Mouse (Mus musculus) limb, embryonic 11.5 days (tissue): Measurements from ENCODE around the gene Capn1. TPM values are rescaled to one million over a fixed set of nuclear protein-coding genes. Genes with fewer than 3 reads are reported as not detected.

Source experiments
- ATAC-seq: fragments of 200-750 bp; cut with Nextera tagmentation; 2 replicates; pipeline ENCODE4 v1.8.0; 2017; ENCODE audit warnings: low read depth; ENCODE audit not compliant: insufficient number of reproducible peaks, low FRiP score, low TSS enrichment
- DNase-seq: peaks from one replicate; pipeline ENCODE4 v3.0.0-alpha.2; 2015; ENCODE audit warnings: low spot score
- H3K27ac ChIP-seq: fragments of 300-500 bp; sonication (generic); replicated peaks from 2 replicates; pipeline ENCODE4 v1.5.1; 2014; ENCODE audit warnings: low read depth, mild to moderate bottlenecking, low read length
- H3K27me3 ChIP-seq: fragments of 300-500 bp; sonication (generic); 2 replicates; pipeline ENCODE4 v1.6.1; 2014; ENCODE audit warnings: mild to moderate bottlenecking, low read length, mixed read lengths; ENCODE audit not compliant: control insufficient read depth, insufficient read depth
- H3K36me3 ChIP-seq: fragments of 300-500 bp; sonication (generic); 2 replicates; pipeline ENCODE4 v1.6.1; 2014; ENCODE audit warnings: mild to moderate bottlenecking, low read length, moderate library complexity, mixed read lengths; ENCODE audit not compliant: control insufficient read depth, insufficient read depth
- H3K4me1 ChIP-seq: fragments of 300-500 bp; sonication (generic); 2 replicates; pipeline ENCODE4 v1.6.1; 2014; ENCODE audit warnings: low read length, mixed read lengths; ENCODE audit not compliant: control insufficient read depth, insufficient read depth
- H3K4me2 ChIP-seq: fragments of 300-500 bp; sonication (generic); 2 replicates; pipeline ENCODE4 v1.6.1; 2014; ENCODE audit warnings: low read depth, mild to moderate bottlenecking, moderate library complexity; ENCODE audit not compliant: severe bottlenecking
- H3K4me3 ChIP-seq: fragments of 300-500 bp; sonication (generic); 2 replicates; pipeline ENCODE4 v1.5.1; 2014; ENCODE audit warnings: low read depth, low read length
- H3K9ac ChIP-seq: fragments of 300-500 bp; sonication (generic); 2 replicates; pipeline ENCODE4 v1.6.1; 2014; ENCODE audit warnings: mild to moderate bottlenecking, low read length
- H3K9me3 ChIP-seq: fragments of 300-500 bp; sonication (generic); 2 replicates; pipeline ENCODE4 v1.6.1; 2016; ENCODE audit warnings: low read length; ENCODE audit not compliant: control insufficient read depth
- WGBS: fragments of 180-500 bp; shearing (Covaris S2); extraction: QIAGEN DNeasy Blood & Tissue Kit; methylation state at CpG from one replicate; pipeline ENCODE4 v1.1.7; 2014; 5-methylcytosine and 5-hydroxymethylcytosine counted together
- polyA plus RNA-seq: library from polyadenylated mRNA; unstranded; fragments of >200 nt; fragmentation: Nextera tagmentation; extraction: Ambion mirVana; gene quantifications from 2 replicates; pipeline ENCODE4 v1.2.1, GENCODE M21; 2014

The Capn1 gene
- polyA plus RNA-seq, 1 experiment from 2014 or later: 3.6 TPM

DNA sequence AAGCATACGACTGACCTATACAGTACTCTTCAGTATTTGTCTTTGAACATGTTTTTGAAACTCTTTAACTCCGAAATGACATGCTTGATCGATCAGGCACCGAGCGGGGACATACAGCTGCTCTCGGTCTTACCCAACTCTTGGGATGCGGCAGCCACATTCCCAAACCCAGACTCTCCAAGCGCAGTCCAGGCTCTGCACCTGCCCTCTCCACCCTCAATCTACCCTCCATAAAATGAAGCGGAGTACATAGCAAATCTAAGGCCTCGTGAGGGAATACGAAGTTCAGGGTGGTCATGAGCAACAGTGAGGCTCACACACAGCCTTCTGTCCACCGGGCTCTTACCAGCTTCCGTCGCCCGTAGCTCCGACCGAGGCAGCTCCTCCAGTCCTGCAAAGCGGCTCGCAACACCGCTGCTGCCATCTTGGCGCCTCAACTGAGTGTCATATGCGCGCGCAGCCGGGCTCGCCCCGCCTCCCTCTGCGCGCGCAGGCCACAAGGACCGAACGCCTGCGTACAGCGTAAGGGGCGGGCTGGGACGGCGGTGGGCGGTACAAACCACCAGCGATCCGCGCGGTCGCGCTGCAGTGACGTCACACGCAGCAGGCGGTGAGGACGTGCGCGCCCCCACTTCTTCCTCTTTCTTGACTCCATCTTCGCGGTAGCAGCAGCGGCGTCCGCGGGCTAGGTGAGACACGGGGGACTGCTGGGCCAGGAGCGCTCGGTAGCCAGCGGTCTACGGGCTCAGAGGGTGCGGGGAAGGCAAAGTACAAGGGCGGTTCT is 41.8 kb upstream of the Capn1 start, which contains the start of the genes Mrpl49 and Fau:
Mrpl49 (minus strand) TSS at position 473 of the 784 bp plus-strand sequence.
Fau (plus strand) TSS at position 532 of the 784 bp plus-strand sequence.
- H3K4me3 ChIP-seq: peak within 1 kb of the TSS; percentile 83

DNA sequence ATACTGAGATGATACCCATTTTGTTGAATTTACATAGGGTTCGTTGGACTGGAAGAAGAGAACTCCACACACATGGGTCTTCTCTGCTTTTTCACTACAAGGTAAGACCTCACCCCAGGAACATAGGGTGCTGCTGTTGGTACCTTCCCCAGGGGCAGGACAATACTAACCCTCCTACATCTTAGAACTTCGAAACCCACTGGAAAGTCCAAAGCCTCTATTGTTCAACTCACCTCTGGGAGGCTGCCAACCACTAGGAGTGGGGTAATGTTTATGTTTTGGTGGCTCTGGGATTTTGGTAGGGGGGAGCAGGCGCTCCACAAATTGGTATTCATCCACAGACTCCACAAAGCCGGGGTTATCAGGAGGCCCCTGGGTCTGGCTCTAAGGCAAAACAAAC is 41.0 kb upstream of the Capn1 start:
- peak overlapping the region; percentile 80 for H3K4me2 ChIP-seq
- DNase-seq (no peak), ATAC-seq (no peak)
- H3K27me3 ChIP-seq: no peaks in the 10 kb centered on the region
- H3K9me3 ChIP-seq: no peaks in the 10 kb centered on the region
- 69% methylated on average over 4 of the region's 4 CpGs for WGBS
- peak overlapping the region; percentile 83 for H3K4me3 ChIP-seq
- peaks cover 11% of the 10 kb centered on the region; the same call in 1 of the 2 replicates for H3K36me3 ChIP-seq
- H3K4me1 ChIP-seq: peaks cover 5% of the 10 kb centered on the region; the same call in 1 of the 2 replicates
- H3K27ac ChIP-seq: no peak overlapping the region
- peak overlapping the region; percentile 70 for H3K9ac ChIP-seq

More for the DNA sequence above, 41.8 kb upstream of the Capn1 start, which contains the start of the genes Mrpl49 and Fau:
- Histone ChIP-seq H3K9ac (peak within 1 kb of the TSS; percentile 85), H3K4me1 (peaks cover 13% of the 10 kb centered on the region), H3K4me2 (peak within 1 kb of the TSS; percentile 80), H3K27me3 (no peaks in the 10 kb centered on the region), H3K27ac (peak within 1 kb of the TSS; percentile 45; the same call in 1 of the 2 replicates), H3K9me3 (no peaks in the 10 kb centered on the region), H3K36me3 (peaks cover 11% of the 10 kb centered on the region; the same call in 1 of the 2 replicates)
- DNase-seq: peak; percentile 99
- peak; percentile 83 for ATAC-seq
- WGBS: under 1% methylated on average over 63 of the region's 63 CpGs

DNA sequence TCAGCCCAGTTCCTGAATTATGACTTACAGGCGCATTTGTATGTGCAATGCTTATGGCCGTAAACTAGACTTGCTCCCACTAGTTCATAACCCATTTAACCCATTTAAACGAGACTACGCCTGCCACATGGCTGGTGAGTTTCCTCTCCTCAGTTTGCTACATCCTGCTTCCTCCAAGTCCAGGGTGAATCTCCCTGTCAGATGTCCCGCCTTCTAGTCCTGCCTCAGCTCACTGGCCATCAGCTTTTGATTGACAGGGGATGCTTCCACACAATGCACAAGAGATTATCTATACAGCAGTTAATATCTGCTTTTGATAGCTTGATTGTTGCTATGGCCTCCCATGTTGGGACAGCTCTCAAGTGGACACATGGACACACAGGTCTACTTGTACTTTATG is 38.6 kb upstream of the Capn1 start:
- no peaks in the 10 kb centered on the region for H3K9me3 ChIP-seq
- peaks cover 30% of the 10 kb centered on the region for H3K36me3 ChIP-seq
- H3K27me3 ChIP-seq: no peaks in the 10 kb centered on the region
- H3K4me3 ChIP-seq: no peak overlapping the region
- no peak overlapping the region for H3K27ac ChIP-seq
- no peak overlapping the region for H3K4me2 ChIP-seq
- 94% methylated on average over 5 of the region's 5 CpGs for WGBS
- ATAC-seq (no peak), DNase-seq (no peak)
- H3K9ac ChIP-seq: no peak overlapping the region
- peaks cover 5% of the 10 kb centered on the region; the same call in 1 of the 2 replicates for H3K4me1 ChIP-seq

DNA sequence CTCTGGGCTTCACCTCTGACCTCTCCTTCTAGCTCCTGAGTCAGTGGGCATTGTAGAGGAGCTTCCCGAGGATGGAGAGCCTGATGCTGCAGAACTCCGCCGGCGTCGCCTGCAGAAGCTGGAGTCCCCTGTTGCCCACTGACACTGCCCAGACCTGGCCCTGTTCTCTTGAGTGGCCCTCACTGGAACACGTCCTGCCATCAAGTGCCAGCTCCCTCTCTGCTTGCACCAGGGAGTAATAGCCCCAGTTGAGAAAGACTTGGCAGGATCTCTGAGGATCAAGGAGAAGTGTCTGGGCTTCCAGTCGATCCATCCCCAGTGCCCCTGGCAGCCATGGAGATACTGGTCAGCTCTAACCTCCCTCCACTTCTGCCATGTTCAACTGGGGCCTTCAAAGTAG is 36.8 kb upstream of the Capn1 start:
- no peak overlapping the region for H3K9ac ChIP-seq

GRCm38 (mm10) chr19:6048681-6049410 is 33.1 kb upstream of the Capn1 start:
- H3K4me3 ChIP-seq: no peak overlapping the region

More for the DNA sequence above, 36.8 kb upstream of the Capn1 start:
- Histone ChIP-seq H3K27ac (no peak overlapping the region), H3K36me3 (peaks cover 32% of the 10 kb centered on the region), H3K27me3 (no peaks in the 10 kb centered on the region), H3K4me1 (peaks cover 9% of the 10 kb centered on the region), H3K4me3 (no peak overlapping the region), H3K4me2 (no peak overlapping the region), H3K9me3 (no peaks in the 10 kb centered on the region)
- WGBS: 91% methylated on average over 7 of the region's 7 CpGs
- ATAC-seq: no peak
- DNase-seq: no peak

GRCm38 (mm10) chr19:6047899-6048166 is 32.1 kb upstream of the Capn1 start:
- no peaks in the 10 kb centered on the region for H3K27me3 ChIP-seq
- peak overlapping the region; percentile 96 for H3K4me2 ChIP-seq
- H3K9ac ChIP-seq: peak overlapping the region; percentile 92; the same call in 1 of the 2 replicates
- ATAC-seq: no peak
- 92% methylated on average over 8 of the region's 8 CpGs for WGBS
- peaks cover 25% of the 10 kb centered on the region for H3K36me3 ChIP-seq
- H3K4me1 ChIP-seq: peaks cover 8% of the 10 kb centered on the region
- peak overlapping the region; percentile 93 for H3K4me3 ChIP-seq
- DNase-seq: no peak
- no peak overlapping the region for H3K27ac ChIP-seq
- no peaks in the 10 kb centered on the region for H3K9me3 ChIP-seq

More at GRCm38 (mm10) chr19:6048681-6049410, 33.1 kb upstream of the Capn1 start:
- Histone ChIP-seq H3K9me3 (no peaks in the 10 kb centered on the region), H3K36me3 (peaks cover 30% of the 10 kb centered on the region), H3K27me3 (no peaks in the 10 kb centered on the region), H3K9ac (no peak overlapping the region), H3K4me1 (peaks cover 8% of the 10 kb centered on the region), H3K27ac (no peak overlapping the region), H3K4me2 (no peak overlapping the region)
- ATAC-seq: no peak
- 86% methylated on average over 11 of the region's 11 CpGs for WGBS
- DNase-seq: no peak

DNA sequence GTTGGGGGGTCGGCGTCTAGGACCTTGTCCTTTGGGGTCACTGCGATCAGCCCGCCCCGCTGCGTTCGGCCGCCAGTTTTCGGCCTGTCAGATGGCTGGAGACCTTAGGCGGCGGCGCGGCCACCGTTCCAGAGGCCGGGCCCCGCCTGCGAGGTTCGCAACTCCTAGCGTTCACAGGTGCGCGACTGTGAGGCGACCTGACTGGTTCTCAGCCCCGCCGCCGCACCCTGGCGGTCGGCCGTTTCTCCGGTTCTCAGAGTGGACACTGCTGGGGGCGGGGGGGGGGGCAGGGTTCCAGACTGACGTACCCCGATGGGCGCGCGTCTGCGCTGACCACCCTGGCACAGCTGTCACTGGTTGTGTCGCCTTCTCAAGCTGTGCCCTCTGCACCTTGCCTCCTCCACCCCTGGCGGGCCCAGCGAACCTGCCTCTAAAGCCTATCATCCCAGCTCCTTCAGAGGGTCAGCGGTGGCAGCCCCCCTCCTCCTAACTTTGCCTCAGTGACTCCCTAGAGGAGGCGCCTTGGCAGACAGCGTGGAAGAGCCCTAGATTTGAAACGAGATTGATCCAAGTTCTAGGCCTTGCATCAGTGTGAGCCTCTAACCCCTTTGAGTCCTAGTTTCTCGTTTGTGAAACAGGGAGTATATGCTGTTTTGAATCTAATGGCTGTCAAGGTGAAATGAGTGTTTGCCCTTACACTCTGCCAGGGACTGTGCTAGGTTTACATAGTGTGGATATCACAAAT is 31.6 kb upstream of the Capn1 start:
- Histone ChIP-seq H3K27ac (peak overlapping the region; percentile 97), H3K9ac (peak overlapping the region; percentile 92)
- ATAC-seq: peak; percentile 13; the same call in 1 of the 2 replicates

More for the DNA sequence above, 31.6 kb upstream of the Capn1 start:
- H3K9me3 ChIP-seq: no peaks in the 10 kb centered on the region
- H3K36me3 ChIP-seq: peaks cover 24% of the 10 kb centered on the region
- H3K27me3 ChIP-seq: no peaks in the 10 kb centered on the region
- peaks cover 8% of the 10 kb centered on the region for H3K4me1 ChIP-seq
- WGBS: 2% methylated on average over 44 of the region's 44 CpGs
- peak overlapping the region; percentile 93 for H3K4me3 ChIP-seq
- no peak for DNase-seq
- peak overlapping the region; percentile 96 for H3K4me2 ChIP-seq
